Mouse (Mus musculus): ENCODE measurements around the gene Kcng4. TPM values are rescaled to one million over a fixed set of nuclear protein-coding genes. Genes with fewer than 3 reads are reported as not detected.
A peak's percentile ranks its signal among the peaks of the same experiment; 100 is the strongest.

Gene Kcng4
- polyA plus RNA-seq, 1 experiment from 2014 or later = 0.18 TPM

DNA sequence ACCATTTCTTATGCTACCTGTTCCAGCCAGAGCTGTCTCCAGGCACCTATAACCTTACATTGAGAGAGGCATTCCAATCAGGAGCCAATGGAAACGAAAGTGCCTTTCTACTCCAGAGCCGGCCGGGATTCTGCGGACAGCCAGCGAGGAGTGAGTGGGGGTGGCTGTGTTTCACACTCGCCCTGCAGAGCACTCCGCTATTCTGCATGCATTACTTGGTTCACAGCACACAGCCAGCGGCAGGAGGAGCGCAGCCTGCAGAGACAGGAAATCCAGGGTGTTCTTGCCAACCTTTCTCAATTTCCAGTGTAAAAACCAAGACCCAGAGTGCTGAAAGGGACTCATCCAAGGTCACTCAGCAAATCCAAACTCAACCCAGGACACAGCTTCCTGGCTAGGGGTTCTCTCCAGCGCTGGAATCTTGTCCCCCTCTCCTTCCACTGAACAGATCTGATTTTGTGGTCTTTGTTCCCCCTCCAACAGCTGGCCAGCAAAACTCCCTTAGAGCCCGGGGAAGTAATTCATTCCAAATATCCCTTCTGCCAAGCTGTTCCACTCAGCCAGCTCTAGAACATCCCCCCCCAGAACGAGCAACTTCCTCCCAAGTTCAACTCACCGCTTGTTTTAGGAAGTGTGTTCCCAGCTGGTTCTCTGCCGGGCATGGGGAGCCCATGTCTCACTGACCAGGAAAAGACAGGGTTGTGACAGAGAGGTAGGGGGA lies 704 bp downstream of the Kcng4 start:
- DNase-seq (ENCODE audit: low spot score, missing footprints) (no peak), ATAC-seq (ENCODE audit: low FRiP score) (peak; percentile 56; the same call in 1 of the 2 replicates)
- no peak overlapping the region for H3K27ac ChIP-seq (ENCODE audit: low read depth, low read length)
- H3K27me3 ChIP-seq (ENCODE audit: control insufficient read depth, insufficient read depth, low read length) = peaks cover 7% of the 10 kb centered on the region
- H3K36me3 ChIP-seq (ENCODE audit: control insufficient read depth, insufficient read depth, low read length) = no peaks in the 10 kb centered on the region
- H3K4me2 ChIP-seq = no peak overlapping the region
- H3K9me3 ChIP-seq (ENCODE audit: control insufficient read depth, low read length) = no peaks in the 10 kb centered on the region
- H3K9ac ChIP-seq (ENCODE audit: low read length) = no peak overlapping the region
- peaks cover 17% of the 10 kb centered on the region for H3K4me1 ChIP-seq (ENCODE audit: control insufficient read depth, insufficient read depth, low read length)
- whole genome bisulfite sequencing = 17% methylated on average over 14 of the region's 14 CpGs
- H3K4me3 ChIP-seq (ENCODE audit: low read depth, low read length) = no peak overlapping the region

GRCm38 (mm10) chr8:119632909-119633308 lies 2.6 kb downstream of the Kcng4 start:
- H3K4me2 ChIP-seq = no peak overlapping the region
- no peaks in the 10 kb centered on the region for H3K36me3 ChIP-seq (ENCODE audit: control insufficient read depth, insufficient read depth, low read length)
- WGBS = 41% methylated on average over 29 of the region's 29 CpGs
- H3K4me3 ChIP-seq (ENCODE audit: low read depth, low read length) = no peak overlapping the region
- H3K9ac ChIP-seq (ENCODE audit: low read length) = no peak overlapping the region
- no peaks in the 10 kb centered on the region for H3K9me3 ChIP-seq (ENCODE audit: control insufficient read depth, low read length)
- no peak for DNase-seq (ENCODE audit: low spot score, missing footprints)
- ATAC-seq (ENCODE audit: low FRiP score) = no peak
- H3K4me1 ChIP-seq (ENCODE audit: control insufficient read depth, insufficient read depth, low read length) = peaks cover 20% of the 10 kb centered on the region
- peaks cover 7% of the 10 kb centered on the region for H3K27me3 ChIP-seq (ENCODE audit: control insufficient read depth, insufficient read depth, low read length)
- H3K27ac ChIP-seq (ENCODE audit: low read depth, low read length) = no peak overlapping the region

DNA sequence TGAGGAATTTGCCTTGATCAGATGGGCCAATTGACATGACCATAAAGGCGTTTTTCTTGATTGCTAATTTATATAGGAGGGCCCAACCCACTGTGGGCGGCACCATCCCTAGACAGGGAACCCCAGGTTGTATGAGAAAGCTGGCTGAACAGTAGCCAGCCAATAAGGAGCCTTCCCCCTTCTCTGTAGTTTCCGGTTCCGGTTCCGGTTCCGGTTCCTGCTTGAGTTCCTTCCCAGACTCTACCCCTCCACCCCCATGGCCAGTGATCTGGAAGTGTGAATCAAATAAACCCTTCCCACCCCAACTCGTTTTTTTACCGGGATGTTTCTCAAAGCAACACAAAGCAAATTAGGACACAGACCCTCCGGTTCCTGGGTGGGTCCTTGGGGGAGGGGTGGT lies 3.2 kb downstream of the Kcng4 start:
- no peak for DNase-seq (ENCODE audit: low spot score, missing footprints)
- Histone ChIP-seq H3K27me3 (ENCODE audit: control insufficient read depth, insufficient read depth, low read length) (peaks cover 7% of the 10 kb centered on the region), H3K4me3 (ENCODE audit: low read depth, low read length) (no peak overlapping the region), H3K4me2 (no peak overlapping the region), H3K9me3 (ENCODE audit: control insufficient read depth, low read length) (no peaks in the 10 kb centered on the region), H3K36me3 (ENCODE audit: control insufficient read depth, insufficient read depth, low read length) (no peaks in the 10 kb centered on the region), H3K27ac (ENCODE audit: low read depth, low read length) (no peak overlapping the region), H3K9ac (ENCODE audit: low read length) (no peak overlapping the region), H3K4me1 (ENCODE audit: control insufficient read depth, insufficient read depth, low read length) (peaks cover 21% of the 10 kb centered on the region)
- no peak for ATAC-seq (ENCODE audit: low FRiP score)
- WGBS = 89% methylated on average over 9 of the region's 9 CpGs

DNA sequence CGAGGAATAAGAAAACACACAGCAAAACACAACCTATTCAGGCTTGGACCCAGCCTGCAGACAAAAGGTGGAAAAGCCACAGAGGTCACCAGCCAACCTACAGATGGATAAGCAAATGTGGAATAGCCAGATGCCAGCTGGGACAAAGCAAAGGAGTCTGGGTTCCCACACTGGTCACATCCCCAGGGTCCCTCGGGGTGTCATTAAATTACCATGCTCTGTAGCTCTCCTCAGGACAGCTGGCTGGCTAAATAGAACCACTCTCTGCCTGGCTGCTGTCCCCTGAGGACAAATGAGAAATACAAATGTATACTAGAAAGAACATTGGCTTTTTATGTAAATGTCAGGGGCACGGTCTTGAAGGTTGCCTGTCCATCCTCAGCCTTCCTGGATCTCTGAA lies 4.6 kb downstream of the Kcng4 start:
- Histone ChIP-seq H3K27ac (ENCODE audit: low read depth, low read length) (peak overlapping the region; percentile 20; the same call in 1 of the 2 replicates), H3K9ac (ENCODE audit: low read length) (no peak overlapping the region; the same call in 1 of the 2 replicates), H3K27me3 (ENCODE audit: control insufficient read depth, insufficient read depth, low read length) (peaks cover 7% of the 10 kb centered on the region), H3K4me1 (ENCODE audit: control insufficient read depth, insufficient read depth, low read length) (peaks cover 20% of the 10 kb centered on the region), H3K36me3 (ENCODE audit: control insufficient read depth, insufficient read depth, low read length) (no peaks in the 10 kb centered on the region), H3K9me3 (ENCODE audit: control insufficient read depth, low read length) (no peaks in the 10 kb centered on the region), H3K4me2 (no peak overlapping the region), H3K4me3 (ENCODE audit: low read depth, low read length) (no peak overlapping the region)
- ATAC-seq (ENCODE audit: low FRiP score) (peak; percentile 56; the same call in 1 of the 2 replicates), DNase-seq (ENCODE audit: low spot score, missing footprints) (no peak)
- WGBS = 52% methylated on average over 3 of the region's 3 CpGs

- Histone ChIP-seq H3K27ac (ENCODE audit: low read depth, low read length) (no peak overlapping the region), H3K4me2 (no peak overlapping the region), H3K9ac (ENCODE audit: low read length) (no peak overlapping the region), H3K36me3 (ENCODE audit: control insufficient read depth, insufficient read depth, low read length) (no peaks in the 10 kb centered on the region), H3K4me1 (ENCODE audit: control insufficient read depth, insufficient read depth, low read length) (peaks cover 6% of the 10 kb centered on the region), H3K27me3 (ENCODE audit: control insufficient read depth, insufficient read depth, low read length) (no peaks in the 10 kb centered on the region), H3K4me3 (ENCODE audit: low read depth, low read length) (no peak overlapping the region), H3K9me3 (ENCODE audit: control insufficient read depth, low read length) (no peaks in the 10 kb centered on the region)
- no peak for ATAC-seq (ENCODE audit: low FRiP score)
- DNase-seq (ENCODE audit: low spot score, missing footprints) = no peak
- 43% methylated on average over 10 of the region's 10 CpGs for WGBS
Observed at GRCm38 (mm10) chr8:119627613-119628359, 7.7 kb downstream of the Kcng4 start.

- Histone ChIP-seq H3K9me3 (ENCODE audit: control insufficient read depth, low read length) (no peaks in the 10 kb centered on the region), H3K4me2 (no peak overlapping the region), H3K36me3 (ENCODE audit: control insufficient read depth, insufficient read depth, low read length) (no peaks in the 10 kb centered on the region), H3K27me3 (ENCODE audit: control insufficient read depth, insufficient read depth, low read length) (no peaks in the 10 kb centered on the region), H3K4me1 (ENCODE audit: control insufficient read depth, insufficient read depth, low read length) (peaks cover 6% of the 10 kb centered on the region), H3K9ac (ENCODE audit: low read length) (no peak overlapping the region), H3K4me3 (ENCODE audit: low read depth, low read length) (no peak overlapping the region), H3K27ac (ENCODE audit: low read depth, low read length) (no peak overlapping the region)
- WGBS = 88% methylated on average over 7 of the region's 7 CpGs
- DNase-seq (ENCODE audit: low spot score, missing footprints) = no peak
- no peak for ATAC-seq (ENCODE audit: low FRiP score)
Observed at GRCm38 (mm10) chr8:119627199-119627598, 8.3 kb downstream of the Kcng4 start.

- H3K9ac ChIP-seq (ENCODE audit: low read length) = no peak overlapping the region
- WGBS = 76% methylated on average over 22 of the region's 22 CpGs
- H3K36me3 ChIP-seq (ENCODE audit: control insufficient read depth, insufficient read depth, low read length) = no peaks in the 10 kb centered on the region
- no peaks in the 10 kb centered on the region for H3K9me3 ChIP-seq (ENCODE audit: control insufficient read depth, low read length)
- H3K4me2 ChIP-seq = no peak overlapping the region
- no peak for DNase-seq (ENCODE audit: low spot score, missing footprints)
- no peak overlapping the region for H3K4me3 ChIP-seq (ENCODE audit: low read depth, low read length)
- no peak for ATAC-seq (ENCODE audit: low FRiP score)
- no peaks in the 10 kb centered on the region for H3K27me3 ChIP-seq (ENCODE audit: control insufficient read depth, insufficient read depth, low read length)
- peaks cover 4% of the 10 kb centered on the region; the same call in 1 of the 2 replicates for H3K4me1 ChIP-seq (ENCODE audit: control insufficient read depth, insufficient read depth, low read length)
- H3K27ac ChIP-seq (ENCODE audit: low read depth, low read length) = no peak overlapping the region
Observed at GRCm38 (mm10) chr8:119625788-119626187, 9.7 kb downstream of the Kcng4 start.

DNA sequence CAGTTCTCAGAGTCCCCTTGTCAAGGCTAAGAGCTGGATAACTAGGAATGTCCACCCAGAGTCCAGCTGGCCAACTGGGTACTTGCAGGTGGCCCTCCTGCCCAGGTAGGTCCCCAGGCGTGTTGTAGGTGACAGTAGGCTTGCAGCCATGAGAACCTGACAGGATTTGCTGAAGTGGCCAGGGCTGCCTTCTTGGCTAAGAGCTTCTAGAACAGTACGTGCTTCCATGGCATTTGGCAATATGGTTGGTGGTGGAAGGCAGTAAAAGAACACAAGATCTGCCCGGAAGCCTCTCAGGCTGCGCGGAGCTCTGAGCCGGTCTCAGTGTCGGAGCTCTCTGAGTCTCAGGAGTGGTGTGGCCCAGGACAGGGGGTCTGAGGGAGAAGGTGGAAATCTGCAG lies 10.6 kb downstream of the Kcng4 start:
- Histone ChIP-seq H3K4me3 (ENCODE audit: low read depth, low read length) (no peak overlapping the region), H3K36me3 (ENCODE audit: control insufficient read depth, insufficient read depth, low read length) (no peaks in the 10 kb centered on the region), H3K4me1 (ENCODE audit: control insufficient read depth, insufficient read depth, low read length) (peaks cover 4% of the 10 kb centered on the region; the same call in 1 of the 2 replicates), H3K4me2 (no peak overlapping the region), H3K9ac (ENCODE audit: low read length) (no peak overlapping the region), H3K27me3 (ENCODE audit: control insufficient read depth, insufficient read depth, low read length) (no peaks in the 10 kb centered on the region), H3K9me3 (ENCODE audit: control insufficient read depth, low read length) (no peaks in the 10 kb centered on the region), H3K27ac (ENCODE audit: low read depth, low read length) (no peak overlapping the region)
- no peak for DNase-seq (ENCODE audit: low spot score, missing footprints)
- 87% methylated on average over 7 of the region's 7 CpGs for WGBS
- no peak for ATAC-seq (ENCODE audit: low FRiP score)

DNA sequence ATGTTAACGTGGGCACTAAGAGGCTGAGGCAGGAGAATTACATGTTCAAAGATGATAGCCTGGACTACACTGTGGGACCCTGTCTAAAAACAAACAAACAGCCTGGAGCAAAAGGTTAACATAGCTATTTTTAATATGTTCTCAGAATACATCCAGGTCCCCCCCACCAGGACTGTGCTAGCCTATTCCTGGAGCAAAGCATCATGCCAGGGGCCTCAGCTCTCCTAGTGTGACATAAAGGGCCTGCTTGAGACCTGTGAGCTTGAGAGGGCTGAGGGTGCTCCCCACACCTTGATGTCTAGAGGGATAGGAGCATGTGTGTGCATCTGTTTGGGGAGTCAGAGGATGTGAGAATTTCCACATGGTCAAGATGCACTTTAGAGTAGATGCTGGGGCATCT lies 11.7 kb downstream of the Kcng4 start:
- H3K36me3 ChIP-seq (ENCODE audit: control insufficient read depth, insufficient read depth, low read length) = no peaks in the 10 kb centered on the region
- no peak overlapping the region for H3K27ac ChIP-seq (ENCODE audit: low read depth, low read length)
- no peaks in the 10 kb centered on the region for H3K27me3 ChIP-seq (ENCODE audit: control insufficient read depth, insufficient read depth, low read length)
- no peak overlapping the region for H3K4me2 ChIP-seq
- H3K9me3 ChIP-seq (ENCODE audit: control insufficient read depth, low read length) = no peaks in the 10 kb centered on the region
- H3K4me3 ChIP-seq (ENCODE audit: low read depth, low read length) = no peak overlapping the region
- no peak overlapping the region for H3K9ac ChIP-seq (ENCODE audit: low read length)
- no peak for ATAC-seq (ENCODE audit: low FRiP score)
- 74% methylated on average over 1 of the region's 1 CpGs for WGBS
- H3K4me1 ChIP-seq (ENCODE audit: control insufficient read depth, insufficient read depth, low read length) = peaks cover 4% of the 10 kb centered on the region; the same call in 1 of the 2 replicates
- no peak for DNase-seq (ENCODE audit: low spot score, missing footprints)
